Mouse (Mus musculus) megakaryocyte, embryonic 14.5 days (primary cell): ENCODE data around the gene Sema6c.

Experiments used
- FLI1 ChIP-seq: IDR thresholded peaks from 2 replicates; pipeline ENCODE4 v1.6.1; 2012; ENCODE audit warnings: low read length, inconsistent platforms, mixed read lengths
- GATA1 ChIP-seq: IDR thresholded peaks from 3 replicates; pipeline ENCODE4 v1.6.1; 2012; ENCODE audit warnings: mixed read lengths, low read length, inconsistent platforms, borderline replicate concordance

DNA sequence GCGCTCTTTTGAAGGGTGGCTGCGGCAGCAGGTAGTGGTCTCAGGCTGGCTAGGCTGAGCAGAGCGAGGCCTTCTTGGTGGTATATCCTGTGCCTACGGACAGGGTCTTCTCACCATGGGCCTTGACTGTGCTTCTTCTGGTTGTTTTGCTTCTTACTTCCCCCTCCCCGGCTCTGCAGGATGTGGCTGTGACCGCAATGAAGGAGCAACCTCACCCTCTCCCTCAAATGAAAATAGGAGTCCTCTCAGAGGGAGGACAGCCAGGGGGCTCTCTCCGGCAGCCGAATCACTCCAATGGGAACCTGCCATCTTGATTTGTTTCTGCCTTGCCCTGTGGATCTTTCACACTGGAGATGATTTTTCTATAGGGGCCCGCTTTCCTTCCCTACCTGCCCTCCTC lies 18.8 kb upstream of the Sema6c start:
- TF ChIP-seq GATA1 (no peak), FLI1 (no peak)
